Mouse (Mus musculus) hindbrain, embryonic 10.5 days (tissue): ENCODE data around the gene Top2b. TPM values are rescaled to one million over a fixed set of nuclear protein-coding genes. Genes with fewer than 3 reads are reported as not detected.

Experiments used
- DNase-seq: peaks from one replicate; pipeline ENCODE4 v3.0.0-alpha.2; 2017; ENCODE audit warnings: low spot score
- H3K27ac ChIP-seq: fragments of 300-500 bp; sonication (generic); 2 replicates; pipeline ENCODE4 v1.5.1; 2016; ENCODE audit warnings: mild to moderate bottlenecking, moderate library complexity
- H3K27me3 ChIP-seq: fragments of 300-500 bp; sonication (generic); 2 replicates; pipeline ENCODE4 v1.6.1; 2016; ENCODE audit warnings: mild to moderate bottlenecking; ENCODE audit not compliant: poor library complexity, insufficient read depth, severe bottlenecking
- H3K36me3 ChIP-seq: fragments of 300-500 bp; sonication (generic); 2 replicates; pipeline ENCODE4 v1.6.1; 2016; ENCODE audit warnings: mild to moderate bottlenecking, moderate library complexity
- H3K4me1 ChIP-seq: fragments of 300-500 bp; sonication (generic); replicated peaks from 2 replicates; pipeline ENCODE4 v1.6.1; 2016; ENCODE audit warnings: mild to moderate bottlenecking
- H3K4me3 ChIP-seq: fragments of 300-500 bp; sonication (generic); 2 replicates; pipeline ENCODE4 v1.5.1; 2016; ENCODE audit warnings: mild to moderate bottlenecking, moderate library complexity
- H3K9me3 ChIP-seq: fragments of 300-500 bp; sonication (generic); 2 replicates; pipeline ENCODE4 v1.6.1; 2016; ENCODE audit warnings: mild to moderate bottlenecking, moderate library complexity
- WGBS: fragments of 180-500 bp; shearing (Covaris S2); methylation state at CpG from one replicate; pipeline ENCODE4 v1.1.7; 2016; 5-methylcytosine and 5-hydroxymethylcytosine counted together
- polyA plus RNA-seq: library from polyadenylated mRNA; unstranded; fragments of >200 nt; fragmentation: Nextera tagmentation; extraction: Ambion mirVana; gene quantifications from 2 replicates; pipeline ENCODE4 v1.2.1, GENCODE M21; 2016

Top2b gene
- polyA plus RNA-seq, 1 experiment from 2014 or later: 54.7 TPM

DNA sequence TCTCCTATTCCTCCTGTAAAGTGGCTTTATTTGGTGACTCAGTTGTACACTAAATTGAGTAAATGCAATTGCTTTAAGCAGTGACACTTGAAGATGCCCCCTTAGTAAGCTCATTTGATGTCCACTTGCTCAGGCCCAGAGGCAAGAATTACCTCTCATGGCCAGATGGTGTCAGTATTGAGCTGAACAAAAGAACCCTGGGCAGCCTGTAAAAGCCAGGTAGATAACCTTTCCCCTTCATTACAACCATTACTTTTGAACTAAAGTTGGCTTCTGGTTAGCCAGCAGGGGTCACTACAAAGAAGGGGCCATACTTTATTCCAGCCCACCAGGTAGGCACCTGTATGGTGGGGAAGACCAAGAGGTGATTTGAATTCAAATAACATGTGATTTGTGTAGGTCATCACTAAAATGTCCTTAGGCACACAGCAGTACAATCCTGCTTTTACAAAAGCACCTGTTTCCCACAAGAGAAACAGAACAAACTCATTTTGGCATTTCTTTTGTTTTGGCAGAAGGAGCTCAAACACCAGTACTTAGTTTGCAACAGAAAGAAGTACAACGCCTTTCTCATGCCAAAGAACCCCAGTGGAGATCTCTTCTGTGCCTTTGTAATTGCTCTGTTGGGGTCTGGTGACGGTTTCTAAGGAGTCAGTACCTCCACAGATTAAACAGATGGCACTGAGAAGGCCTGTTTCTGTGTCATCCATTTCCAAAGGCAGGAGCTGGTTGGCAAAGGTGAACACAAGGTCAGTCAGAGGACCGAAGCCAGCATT lies 69.6 kb downstream of the Top2b start:
- Histone ChIP-seq H3K36me3 (peaks cover 50% of the 10 kb centered on the region), H3K4me1 (no peaks in the 10 kb centered on the region), H3K9me3 (no peaks in the 10 kb centered on the region), H3K4me3 (no peak overlapping the region), H3K27me3 (no peaks in the 10 kb centered on the region), H3K27ac (no peak overlapping the region)
- DNase-seq: peak; percentile 51
- 51% methylated on average over 3 of the region's 3 CpGs for whole genome bisulfite sequencing

DNA sequence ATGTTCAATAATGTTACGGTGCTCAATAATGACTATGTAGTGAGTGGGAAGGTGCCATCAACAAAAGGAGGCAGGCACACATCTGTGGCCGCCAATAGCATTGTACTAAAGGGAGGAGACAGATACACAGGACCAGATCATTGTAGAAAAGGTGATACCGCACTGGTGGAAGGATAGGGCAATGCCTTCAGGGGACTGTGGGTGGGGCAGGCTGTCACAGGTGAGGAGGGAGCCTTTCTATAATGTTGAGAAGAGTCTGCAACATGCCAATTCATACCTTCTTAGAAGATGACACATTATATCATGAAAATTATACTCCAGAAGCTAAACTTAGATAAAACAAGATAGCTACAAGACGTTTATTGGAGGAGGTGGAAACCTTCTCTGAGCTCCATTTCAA lies 72.4 kb downstream of the Top2b start:
- Histone ChIP-seq H3K27ac (no peak overlapping the region), H3K27me3 (no peaks in the 10 kb centered on the region), H3K36me3 (peaks cover 22% of the 10 kb centered on the region), H3K4me1 (no peaks in the 10 kb centered on the region), H3K9me3 (no peaks in the 10 kb centered on the region), H3K4me3 (no peak overlapping the region)
- no peak for DNase-seq
- 91% methylated on average over 4 of the region's 4 CpGs for WGBS

DNA sequence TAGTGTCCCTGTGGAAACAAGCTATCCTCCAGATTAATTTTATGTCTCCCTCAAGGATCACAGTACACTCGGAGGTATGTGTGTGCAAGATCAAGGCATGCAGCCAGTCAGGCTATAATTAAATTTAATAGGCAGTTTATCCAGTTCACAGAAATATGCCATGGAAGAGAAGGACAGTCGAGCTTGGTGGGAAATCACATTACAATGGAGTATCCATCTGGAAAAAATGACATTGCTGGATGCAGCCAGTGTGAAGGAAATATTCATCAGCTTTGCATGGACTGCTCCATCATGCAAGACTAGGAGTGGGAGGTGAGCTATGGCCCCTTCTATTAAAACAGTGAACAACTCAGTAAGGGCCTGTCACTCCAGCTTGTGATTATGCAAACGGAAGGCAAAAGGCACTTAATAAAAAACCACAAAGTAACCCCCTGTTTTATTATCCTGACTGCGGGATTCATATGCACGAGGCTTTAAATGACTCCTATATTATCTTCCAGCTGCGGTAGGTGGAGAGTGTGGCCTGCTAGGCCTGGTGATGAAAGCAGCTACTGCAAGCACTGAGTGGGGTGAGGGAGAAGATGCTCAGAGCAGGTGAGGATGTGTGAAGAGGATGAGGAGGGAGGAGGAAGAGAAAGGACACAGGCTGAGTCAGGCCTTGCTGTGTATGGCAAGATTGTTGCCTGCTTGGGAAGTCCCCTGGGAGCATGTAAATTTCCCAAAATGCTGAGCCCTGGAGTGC lies 74.6 kb downstream of the Top2b start:
- Histone ChIP-seq H3K27ac (no peak overlapping the region), H3K27me3 (no peaks in the 10 kb centered on the region), H3K36me3 (peaks cover 17% of the 10 kb centered on the region), H3K9me3 (no peaks in the 10 kb centered on the region), H3K4me3 (no peak overlapping the region), H3K4me1 (no peaks in the 10 kb centered on the region)
- DNase-seq: no peak
- WGBS: 83% methylated on average over 6 of the region's 6 CpGs

DNA sequence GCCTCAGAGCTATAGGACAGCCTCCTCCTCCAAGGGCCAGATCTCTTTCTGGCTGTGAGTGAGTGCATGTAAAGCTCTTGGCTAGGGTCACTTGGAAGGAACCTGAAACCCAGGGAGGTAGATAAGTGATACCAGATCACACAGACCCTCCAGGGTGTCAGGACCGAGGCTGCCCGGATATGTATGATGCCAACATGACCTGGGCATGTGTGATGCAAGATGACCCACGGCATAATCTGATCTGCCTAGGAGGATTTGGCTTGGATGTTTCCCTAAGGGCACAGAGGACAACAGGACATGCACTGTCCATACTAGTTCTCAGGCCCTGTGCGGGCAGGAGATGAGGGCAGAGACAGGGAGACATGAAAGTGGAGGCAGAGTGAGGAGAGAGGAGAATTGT lies 79.9 kb downstream of the Top2b start:
- Histone ChIP-seq H3K27me3 (no peaks in the 10 kb centered on the region), H3K36me3 (no peaks in the 10 kb centered on the region), H3K9me3 (no peaks in the 10 kb centered on the region), H3K4me3 (no peak overlapping the region), H3K4me1 (0 out of 2 replicates have a peak, but pooled peaks cover 6% of the 10 kb centered on the region), H3K27ac (no peak overlapping the region)
- WGBS: 71% methylated on average over 4 of the region's 4 CpGs
- DNase-seq: no peak

DNA sequence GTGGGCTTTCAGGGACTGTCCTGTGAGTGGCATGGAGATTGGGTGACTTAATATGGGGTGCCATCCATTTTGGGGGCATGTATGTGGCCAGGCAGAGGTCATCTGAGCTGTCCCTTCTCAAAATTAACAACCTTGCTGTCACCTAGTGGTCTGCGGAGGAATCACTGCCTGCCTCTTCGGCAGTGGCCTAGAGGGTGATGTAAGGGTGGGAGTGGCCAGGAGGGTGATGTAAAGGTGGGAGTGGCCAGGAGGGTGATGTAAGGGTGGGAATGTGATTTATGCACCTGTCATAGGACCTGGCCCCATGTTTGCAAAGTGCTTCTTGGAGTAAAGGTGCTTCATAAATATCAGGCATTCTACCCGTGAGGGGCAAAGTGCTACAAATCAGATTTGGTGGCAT lies 82.6 kb downstream of the Top2b start:
- 39% methylated on average over 3 of the region's 3 CpGs for WGBS
- DNase-seq: peak; percentile 47
- no peaks in the 10 kb centered on the region for H3K27me3 ChIP-seq

DNA sequence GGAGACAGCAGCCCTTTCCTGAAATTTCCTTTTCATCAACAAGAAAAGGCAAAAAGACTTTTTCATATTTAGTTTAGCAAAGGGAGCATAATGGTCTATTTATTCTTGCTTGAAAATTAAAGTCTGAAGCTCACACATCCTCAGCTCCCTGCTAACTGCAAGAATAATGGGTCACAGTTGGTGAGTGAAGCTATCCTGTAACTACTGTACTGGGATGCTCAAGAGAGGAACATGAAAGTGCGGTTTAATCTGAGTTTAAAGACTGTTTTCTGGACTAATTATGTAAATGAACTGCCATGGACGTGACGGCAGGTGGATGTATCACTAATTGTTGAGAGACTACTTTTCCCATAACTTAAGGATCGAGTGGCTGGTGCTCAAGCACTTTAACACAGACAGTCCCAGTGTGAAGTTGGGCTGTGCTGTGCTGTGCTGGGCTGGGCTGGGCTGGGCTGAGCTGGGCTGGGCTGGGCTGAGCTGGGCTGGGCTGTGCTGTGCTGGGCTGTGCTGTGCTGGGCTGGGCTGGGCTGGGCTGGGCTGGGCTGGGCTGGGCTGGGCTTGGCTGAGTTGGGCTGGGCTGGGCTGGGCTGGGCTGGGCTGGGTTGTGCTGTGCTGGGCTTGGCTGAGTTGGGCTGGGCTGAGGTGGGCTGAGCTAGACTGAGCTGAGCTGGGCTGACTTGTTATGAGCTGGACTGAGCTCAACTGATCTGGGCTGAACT lies 83.4 kb downstream of the Top2b start:
- DNase-seq: peak; percentile 36
- Histone ChIP-seq H3K4me3 (no peak overlapping the region), H3K36me3 (no peaks in the 10 kb centered on the region), H3K9me3 (no peaks in the 10 kb centered on the region), H3K4me1 (0 out of 2 replicates have a peak, but pooled peaks cover 6% of the 10 kb centered on the region), H3K27me3 (no peaks in the 10 kb centered on the region), H3K27ac (no peak overlapping the region)
- WGBS: 66% methylated on average over 4 of the region's 4 CpGs

More for the DNA sequence above, 82.6 kb downstream of the Top2b start:
- H3K9me3 ChIP-seq: no peaks in the 10 kb centered on the region
- no peak overlapping the region for H3K27ac ChIP-seq
- 0 out of 2 replicates have a peak, but pooled peaks cover 6% of the 10 kb centered on the region for H3K4me1 ChIP-seq
- H3K36me3 ChIP-seq: no peaks in the 10 kb centered on the region
- H3K4me3 ChIP-seq: no peak overlapping the region

DNA sequence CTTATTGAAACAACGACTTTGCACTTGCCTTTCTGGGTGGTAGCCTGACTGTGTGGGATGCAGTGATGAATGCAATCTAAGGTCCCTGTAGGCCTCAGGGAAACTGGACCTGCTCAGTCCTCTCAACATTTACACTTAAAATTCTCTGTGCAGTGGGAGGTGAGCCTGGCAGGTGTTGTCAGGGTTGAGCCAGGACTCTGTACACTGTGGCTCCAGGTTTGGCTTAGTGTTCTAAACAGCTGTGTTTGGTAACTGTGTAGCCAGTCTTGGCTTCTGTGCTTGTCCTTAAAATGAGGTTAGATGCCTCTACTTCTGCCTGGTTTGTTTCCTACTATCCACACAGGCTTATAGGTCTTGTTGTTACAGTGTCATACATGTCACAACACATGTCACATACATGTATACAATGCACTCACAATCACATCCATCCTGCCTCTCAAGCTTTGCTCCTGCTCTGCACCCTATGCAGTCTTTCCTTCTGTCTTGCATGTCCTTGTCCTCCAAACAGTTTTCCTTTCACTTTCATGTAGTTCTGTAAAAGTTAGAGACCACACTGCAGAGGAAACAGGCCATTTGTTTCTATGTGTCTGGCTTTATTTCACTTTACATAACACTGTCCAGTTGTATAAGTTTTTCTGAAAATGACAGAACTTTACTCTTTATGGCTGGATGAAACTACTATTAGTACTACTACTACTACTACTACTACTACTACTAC lies 113.8 kb downstream of the Top2b start:
- Histone ChIP-seq H3K27me3 (no peaks in the 10 kb centered on the region), H3K27ac (no peak overlapping the region), H3K4me1 (0 out of 2 replicates have a peak, but pooled peaks cover 3% of the 10 kb centered on the region), H3K4me3 (no peak overlapping the region), H3K36me3 (no peaks in the 10 kb centered on the region), H3K9me3 (no peaks in the 10 kb centered on the region)
- DNase-seq: no peak
- 98% methylated on average over 1 of the region's 1 CpGs for WGBS

DNA sequence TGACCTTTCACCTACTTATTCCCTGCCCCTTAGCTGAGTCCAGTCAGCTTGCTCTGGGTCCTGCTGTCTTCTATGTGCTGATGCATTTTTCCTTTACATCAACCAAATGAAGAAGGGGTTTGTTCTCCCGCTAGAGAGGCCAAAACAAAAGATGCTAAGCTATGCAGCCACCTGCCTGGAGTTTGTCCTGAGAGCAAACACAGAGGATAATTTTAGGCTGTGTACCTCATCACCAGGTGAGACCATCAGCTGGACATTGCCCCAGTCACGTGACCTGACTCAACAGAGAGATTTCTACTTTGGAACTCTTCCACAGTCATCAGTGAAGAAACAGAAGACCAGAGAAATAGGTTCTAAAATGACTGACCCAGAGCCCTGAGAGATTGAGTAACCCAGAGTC lies 114.5 kb downstream of the Top2b start:
- WGBS: 76% methylated on average over 2 of the region's 2 CpGs
- no peak for DNase-seq

DNA sequence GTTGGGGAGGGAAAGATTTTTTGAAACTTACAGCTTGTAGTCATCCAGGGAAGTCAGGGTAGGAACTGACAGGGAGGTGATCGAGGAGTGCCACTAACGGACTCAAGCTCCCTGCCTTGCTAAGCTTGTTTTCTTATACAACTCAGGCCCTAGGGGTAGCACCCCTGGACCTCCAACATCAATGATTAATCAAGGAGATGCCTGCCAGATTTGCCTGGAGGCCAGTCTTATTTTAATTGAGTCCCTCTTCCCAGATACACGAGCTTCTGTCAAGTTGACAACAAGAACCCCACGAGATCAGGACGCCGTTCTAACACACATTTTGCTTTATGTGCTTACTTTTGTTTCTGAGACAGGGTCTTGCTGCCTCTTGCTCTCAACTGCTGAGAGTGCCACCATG lies 115.6 kb downstream of the Top2b start:
- 75% methylated on average over 6 of the region's 6 CpGs for WGBS
- Histone ChIP-seq H3K4me3 (no peak overlapping the region), H3K9me3 (no peaks in the 10 kb centered on the region), H3K4me1 (0 out of 2 replicates have a peak, but pooled peaks cover 3% of the 10 kb centered on the region), H3K27ac (no peak overlapping the region), H3K36me3 (no peaks in the 10 kb centered on the region), H3K27me3 (no peaks in the 10 kb centered on the region)
- no peak for DNase-seq

More for the DNA sequence above, 114.5 kb downstream of the Top2b start:
- 0 out of 2 replicates have a peak, but pooled peaks cover 3% of the 10 kb centered on the region for H3K4me1 ChIP-seq
- H3K27me3 ChIP-seq: no peaks in the 10 kb centered on the region
- no peaks in the 10 kb centered on the region for H3K36me3 ChIP-seq
- H3K4me3 ChIP-seq: no peak overlapping the region
- H3K9me3 ChIP-seq: no peaks in the 10 kb centered on the region
- no peak overlapping the region for H3K27ac ChIP-seq

DNA sequence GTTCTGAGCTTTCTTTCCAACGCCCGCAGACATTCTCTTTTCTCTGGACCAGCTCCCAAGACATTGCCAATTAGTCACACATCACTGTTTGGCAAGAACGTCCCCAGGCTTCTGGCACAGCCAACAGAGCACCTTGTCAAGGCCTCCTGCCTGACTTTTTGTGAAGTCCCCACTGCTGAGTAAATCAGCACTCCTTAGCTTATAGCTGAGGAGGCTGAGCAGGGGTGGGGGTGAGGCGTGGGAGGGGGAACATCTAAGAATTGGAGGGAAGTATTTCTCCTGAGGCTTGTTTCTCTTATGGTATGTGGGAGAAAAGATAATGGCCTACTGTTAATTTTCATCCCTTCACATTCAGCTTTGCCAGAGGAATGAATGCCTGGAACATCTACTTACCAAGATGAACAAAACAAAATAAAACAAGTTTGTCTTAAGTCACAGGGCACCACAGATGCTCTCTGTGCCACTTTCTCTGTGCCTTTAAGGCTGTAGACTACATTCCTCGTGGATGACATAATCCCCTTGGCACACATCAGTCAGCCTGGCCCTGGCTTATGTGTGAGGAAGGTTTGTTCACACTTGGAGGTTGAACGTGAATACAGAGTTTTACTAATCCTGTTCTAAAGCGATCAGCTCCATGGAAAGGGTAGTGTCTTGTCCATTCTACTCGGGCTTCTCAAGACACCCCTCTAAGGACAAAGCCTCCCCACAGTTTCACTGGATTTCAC lies 118.8 kb downstream of the Top2b start:
- no peaks in the 10 kb centered on the region for H3K27me3 ChIP-seq
- no peaks in the 10 kb centered on the region for H3K36me3 ChIP-seq
- 0 out of 2 replicates have a peak, but pooled peaks cover 3% of the 10 kb centered on the region for H3K4me1 ChIP-seq
- 52% methylated on average over 8 of the region's 8 CpGs for WGBS
- no peak for DNase-seq
- no peak overlapping the region for H3K4me3 ChIP-seq
- H3K27ac ChIP-seq: no peak overlapping the region
- H3K9me3 ChIP-seq: no peaks in the 10 kb centered on the region
